Mouse (Mus musculus) adrenal gland, postnatal 14 days (tissue): ENCODE results near the gene Adamts16. TPM values are rescaled to one million over a fixed set of nuclear protein-coding genes. Genes with fewer than 3 reads are reported as not detected.

ENCODE experiments used
- DNase-seq: peaks from one replicate; pipeline ENCODE4 v3.0.0; 2021; ENCODE audit warnings: mixed read lengths
- total RNA-seq: library from RNA; stranded (reverse); gene quantifications from 2 replicates; pipeline ENCODE4 v1.2.3, GENCODE M21; 2021

The Adamts16 gene
- total RNA-seq, 1 experiment from 2014 or later = 1.2 TPM

- no peak for DNase-seq
These were observed 134.3 kb downstream of the Adamts16 start for GRCm38 (mm10) chr13:70707158-70707854.

GRCm38 (mm10) chr13:70702904-70703303 lies 138.7 kb downstream of the Adamts16 start:
- DNase-seq = no peak

- DNase-seq = no peak
These were observed 142.7 kb downstream of the Adamts16 start for GRCm38 (mm10) chr13:70698812-70699387.

GRCm38 (mm10) chr13:70689452-70689960 lies 152.1 kb downstream of the Adamts16 start:
- DNase-seq = no peak

- DNase-seq = no peak
These were observed 155.8 kb downstream of the Adamts16 start for GRCm38 (mm10) chr13:70685825-70686224.

GRCm38 (mm10) chr13:70684976-70685609 lies 156.5 kb downstream of the Adamts16 start:
- DNase-seq = no peak

GRCm38 (mm10) chr13:70681411-70682183 lies 160.0 kb downstream of the Adamts16 start:
- DNase-seq = no peak

- DNase-seq = no peak
These were observed 161.3 kb downstream of the Adamts16 start for GRCm38 (mm10) chr13:70680316-70680715.

Other genes starting within 250 kb of the Adamts16 start
- gene Ice1, start 204.2 kb downstream of the Adamts16 start, total RNA-seq = 26.1 and 30.6 TPM in 2 replicates